Mouse (Mus musculus): ENCODE measurements around the gene Golgb1. TPM values are rescaled to one million over a fixed set of nuclear protein-coding genes. Genes with fewer than 3 reads are reported as not detected.

Gene Golgb1
- polyA plus RNA-seq, 1 experiment from 2014 or later, result 72.0 TPM

DNA sequence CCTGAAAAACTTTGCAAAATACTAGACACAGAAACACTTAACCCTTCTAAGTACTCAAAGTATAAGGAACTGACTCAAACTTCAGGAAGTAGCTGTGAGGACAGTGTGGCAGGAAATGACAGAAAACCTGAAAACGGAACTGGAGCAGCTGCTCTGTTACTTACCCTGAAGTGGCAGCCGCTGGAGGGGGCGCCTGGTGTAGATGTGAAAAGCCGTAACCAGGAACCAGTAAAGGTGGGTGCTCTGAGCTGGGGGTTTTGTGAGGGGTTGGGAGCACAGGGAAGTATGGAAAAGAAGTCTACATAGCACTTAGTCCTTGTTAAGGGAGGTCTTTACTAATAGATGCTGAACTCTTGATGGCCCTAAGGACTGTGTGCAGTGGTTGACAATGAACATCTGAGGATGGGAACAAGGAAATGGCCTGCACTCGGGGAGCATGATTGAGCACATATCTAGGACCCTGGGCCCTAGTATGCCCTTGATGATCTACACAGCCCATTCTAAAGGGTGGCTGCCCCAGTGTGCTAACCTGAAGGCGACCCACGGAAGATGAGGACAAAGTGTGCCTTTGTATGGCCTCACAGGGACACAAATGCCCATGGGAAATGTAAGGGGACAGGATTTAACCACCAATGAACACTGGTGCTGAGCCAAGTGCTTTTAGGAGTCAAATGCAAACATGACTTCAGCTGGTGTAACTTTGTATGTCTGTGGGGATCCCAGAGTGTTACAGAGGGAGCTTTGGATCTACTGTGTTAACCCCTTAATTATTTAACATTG is 60.1 kb downstream of the Golgb1 start, which contains the start of gene Hcls1:
Hcls1 (plus strand) TSS at position 143 of the 780 bp plus-strand sequence.
- WGBS, result 88% methylated on average over 7 of the region's 7 CpGs
- H3K36me3 ChIP-seq, result peaks cover 33% of the 10 kb centered on the region
- no peak for DNase-seq (ENCODE audit: low spot score)
- H3K4me1 ChIP-seq, result peaks cover 18% of the 10 kb centered on the region; the same call in 1 of the 2 replicates
- no peaks in the 10 kb centered on the region for H3K9me3 ChIP-seq (replicated peaks)
- no peak within 1 kb of the TSS for H3K27ac ChIP-seq
- H3K27me3 ChIP-seq (ENCODE audit: low read depth, poor library complexity, severe bottlenecking), result no peaks in the 10 kb centered on the region
- no peak within 1 kb of the TSS for H3K4me3 ChIP-seq

GRCm38 (mm10) chr16:36935814-36936213 is 60.9 kb downstream of the Golgb1 start:
- Histone ChIP-seq H3K4me1 (peaks cover 13% of the 10 kb centered on the region; the same call in 1 of the 2 replicates), H3K27me3 (ENCODE audit: low read depth, poor library complexity, severe bottlenecking) (no peaks in the 10 kb centered on the region), H3K27ac (no peak overlapping the region), H3K36me3 (peaks cover 26% of the 10 kb centered on the region), H3K9me3 (replicated peaks) (no peaks in the 10 kb centered on the region), H3K4me3 (no peak overlapping the region)
- WGBS, result 76% methylated on average over 3 of the region's 3 CpGs
- no peak for DNase-seq (ENCODE audit: low spot score)

DNA sequence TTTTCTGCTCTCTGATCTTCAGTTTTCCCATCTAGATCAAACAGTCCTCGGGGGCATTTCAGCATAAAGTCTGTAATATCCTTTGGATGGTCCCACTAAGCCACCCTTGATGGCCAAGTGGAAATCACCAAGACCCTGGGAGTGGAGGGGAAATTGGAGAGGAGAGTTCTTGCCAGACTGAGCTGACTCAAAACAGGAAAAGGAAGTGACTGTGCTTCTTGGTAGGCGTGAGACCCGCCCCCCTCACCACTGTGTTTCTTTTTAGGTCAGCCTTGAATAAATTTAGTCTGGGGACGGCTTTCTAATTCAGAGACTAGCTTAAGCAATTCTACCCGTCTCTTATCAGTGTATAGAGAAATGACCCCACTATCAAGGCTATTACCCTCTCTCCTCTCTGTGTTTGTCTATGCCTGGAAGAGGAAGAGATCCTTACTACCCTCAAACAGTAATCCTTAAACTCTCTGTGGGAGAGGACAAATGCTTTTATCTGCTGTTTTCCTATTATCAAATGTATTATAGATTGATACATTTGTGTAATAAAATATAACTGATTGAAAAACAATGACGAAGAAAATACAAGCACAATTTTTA is 66.3 kb downstream of the Golgb1 start:
- WGBS, result 84% methylated on average over 6 of the region's 6 CpGs
- H3K4me3 ChIP-seq, result no peak overlapping the region
- H3K27ac ChIP-seq, result no peak overlapping the region
- no peaks in the 10 kb centered on the region for H3K27me3 ChIP-seq (ENCODE audit: low read depth, poor library complexity, severe bottlenecking)
- no peaks in the 10 kb centered on the region for H3K36me3 ChIP-seq
- H3K9me3 ChIP-seq (replicated peaks), result no peaks in the 10 kb centered on the region
- DNase-seq (ENCODE audit: low spot score), result no peak
- H3K4me1 ChIP-seq, result no peaks in the 10 kb centered on the region

- DNase-seq (ENCODE audit: low spot score), result no peak
- 95% methylated on average over 4 of the region's 4 CpGs for WGBS
These were observed 67.0 kb downstream of the Golgb1 start for GRCm38 (mm10) chr16:36941895-36942294.

GRCm38 (mm10) chr16:36943591-36943990 is 68.7 kb downstream of the Golgb1 start:
- no peaks in the 10 kb centered on the region for H3K9me3 ChIP-seq (replicated peaks)
- H3K27me3 ChIP-seq (ENCODE audit: low read depth, poor library complexity, severe bottlenecking), result no peaks in the 10 kb centered on the region
- no peak overlapping the region for H3K4me3 ChIP-seq
- H3K36me3 ChIP-seq, result no peaks in the 10 kb centered on the region
- no peak for DNase-seq (ENCODE audit: low spot score)
- H3K27ac ChIP-seq, result no peak overlapping the region
- no peaks in the 10 kb centered on the region for H3K4me1 ChIP-seq
- 94% methylated on average over 3 of the region's 3 CpGs for WGBS

More at GRCm38 (mm10) chr16:36941895-36942294, 67.0 kb downstream of the Golgb1 start:
- Histone ChIP-seq H3K27ac (no peak overlapping the region), H3K36me3 (no peaks in the 10 kb centered on the region), H3K27me3 (ENCODE audit: low read depth, poor library complexity, severe bottlenecking) (no peaks in the 10 kb centered on the region), H3K9me3 (replicated peaks) (no peaks in the 10 kb centered on the region), H3K4me3 (no peak overlapping the region), H3K4me1 (no peaks in the 10 kb centered on the region)

DNA sequence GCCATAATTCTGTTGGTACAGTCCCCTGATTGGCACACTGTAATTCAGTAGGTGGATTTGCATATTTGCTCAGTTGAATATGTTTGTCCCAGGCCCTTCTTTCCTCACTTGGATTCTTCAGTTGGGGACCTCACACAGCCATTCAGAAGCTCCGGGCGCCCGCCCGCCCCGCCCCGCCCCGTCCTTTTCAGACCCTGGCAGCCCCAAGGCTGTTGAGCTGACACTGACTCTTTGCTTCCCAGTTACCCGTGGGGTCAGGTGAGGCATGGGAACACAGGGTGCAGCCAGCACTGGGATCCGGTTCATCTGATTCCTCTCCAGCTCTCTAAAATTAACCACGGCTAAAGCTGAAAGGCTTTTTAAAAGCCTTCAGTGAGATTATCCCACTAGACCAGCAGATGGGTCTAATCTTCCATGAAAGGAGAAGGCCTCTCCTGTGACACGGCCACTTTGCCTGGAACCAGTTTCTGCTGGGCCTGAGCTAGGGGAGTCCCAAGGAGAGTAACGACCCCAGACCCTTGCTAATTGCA is 70.0 kb downstream of the Golgb1 start:
- 58% methylated on average over 12 of the region's 12 CpGs for WGBS
- H3K4me1 ChIP-seq, result peaks cover 6% of the 10 kb centered on the region; the same call in 1 of the 2 replicates
- DNase-seq (ENCODE audit: low spot score), result no peak
- no peaks in the 10 kb centered on the region for H3K9me3 ChIP-seq (replicated peaks)
- no peaks in the 10 kb centered on the region for H3K36me3 ChIP-seq
- no peak overlapping the region for H3K4me3 ChIP-seq
- no peaks in the 10 kb centered on the region for H3K27me3 ChIP-seq (ENCODE audit: low read depth, poor library complexity, severe bottlenecking)
- no peak overlapping the region for H3K27ac ChIP-seq

- H3K27ac ChIP-seq, result no peak overlapping the region
- H3K9me3 ChIP-seq (replicated peaks), result no peaks in the 10 kb centered on the region
- H3K4me1 ChIP-seq, result peaks cover 9% of the 10 kb centered on the region; the same call in 1 of the 2 replicates
- no peak for DNase-seq (ENCODE audit: low spot score)
- WGBS, result 81% methylated on average over 8 of the region's 8 CpGs
- H3K36me3 ChIP-seq, result no peaks in the 10 kb centered on the region
- no peak overlapping the region for H3K4me3 ChIP-seq
- no peaks in the 10 kb centered on the region for H3K27me3 ChIP-seq (ENCODE audit: low read depth, poor library complexity, severe bottlenecking)
These were observed 71.7 kb downstream of the Golgb1 start for GRCm38 (mm10) chr16:36946459-36947159.

DNA sequence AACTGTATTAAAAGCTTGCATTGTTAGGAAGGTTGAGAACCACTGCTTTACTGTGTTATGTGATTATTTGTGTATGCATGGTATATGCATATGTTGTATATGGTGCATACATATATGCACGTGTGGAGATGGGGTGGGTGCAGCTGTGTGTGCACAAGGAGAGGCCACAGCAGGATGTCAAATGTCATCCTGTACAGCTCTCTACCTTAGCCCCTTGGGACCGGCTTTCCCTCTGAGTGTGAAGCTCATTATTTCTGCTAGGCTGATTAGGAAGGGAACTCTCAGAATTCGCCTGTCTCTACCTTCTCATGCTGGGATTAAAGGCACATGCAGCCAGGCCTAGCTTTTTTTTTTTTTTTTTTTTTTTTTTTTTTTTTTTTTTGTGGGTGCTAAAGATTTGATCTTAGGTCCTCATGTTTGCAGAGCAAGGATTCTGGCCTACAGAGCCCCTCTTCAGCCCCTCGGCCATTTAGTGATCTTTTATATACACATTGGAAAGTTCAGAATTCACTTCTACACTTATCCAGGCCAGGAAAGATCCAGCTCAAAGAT is 72.8 kb downstream of the Golgb1 start:
- H3K9me3 ChIP-seq (replicated peaks), result no peaks in the 10 kb centered on the region
- no peak for DNase-seq (ENCODE audit: low spot score)
- 79% methylated on average over 4 of the region's 4 CpGs for WGBS
- no peaks in the 10 kb centered on the region for H3K36me3 ChIP-seq
- H3K4me1 ChIP-seq, result peaks cover 9% of the 10 kb centered on the region; the same call in 1 of the 2 replicates
- H3K4me3 ChIP-seq, result no peak overlapping the region
- no peak overlapping the region for H3K27ac ChIP-seq
- no peaks in the 10 kb centered on the region for H3K27me3 ChIP-seq (ENCODE audit: low read depth, poor library complexity, severe bottlenecking)

DNA sequence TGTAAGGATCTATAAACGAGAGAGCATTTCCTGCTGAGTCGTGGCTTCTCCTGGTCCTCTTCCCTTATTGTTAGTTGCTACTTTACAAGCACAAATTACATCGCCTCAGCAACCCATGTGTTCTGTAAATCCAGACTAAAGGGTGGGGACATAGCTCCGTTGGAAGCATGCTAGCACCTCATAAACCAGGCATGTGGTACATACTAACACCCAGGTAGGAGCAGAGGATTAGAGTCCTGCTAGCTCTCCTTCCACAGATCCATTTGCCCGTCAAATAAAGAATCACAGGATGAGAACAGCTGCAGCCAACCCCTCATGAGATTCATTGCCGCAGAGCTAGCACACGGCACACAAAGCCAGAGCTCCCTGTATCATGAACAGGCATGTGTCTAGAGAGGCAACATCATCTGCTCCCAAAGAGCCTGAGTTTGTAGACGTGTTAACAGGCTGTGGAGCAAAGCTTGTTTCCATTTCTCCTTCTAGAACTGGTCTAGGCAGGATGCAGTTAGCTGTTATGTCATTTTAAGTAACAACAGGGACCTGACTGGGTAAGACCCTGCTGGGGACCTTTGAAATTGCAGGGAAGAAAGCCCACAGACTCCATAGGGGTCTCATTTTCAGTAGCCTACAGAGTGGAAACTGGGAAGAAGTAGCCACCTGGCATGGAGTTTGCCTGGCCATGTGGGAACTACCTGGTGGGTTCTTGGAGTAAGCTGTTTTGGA is 74.8 kb downstream of the Golgb1 start:
- Histone ChIP-seq H3K4me1 (peaks cover 9% of the 10 kb centered on the region; the same call in 1 of the 2 replicates), H3K27ac (no peak overlapping the region), H3K4me3 (no peak overlapping the region), H3K27me3 (ENCODE audit: low read depth, poor library complexity, severe bottlenecking) (no peaks in the 10 kb centered on the region), H3K36me3 (no peaks in the 10 kb centered on the region), H3K9me3 (replicated peaks) (no peaks in the 10 kb centered on the region)
- DNase-seq (ENCODE audit: low spot score), result no peak
- 54% methylated on average over 8 of the region's 8 CpGs for WGBS

- Histone ChIP-seq H3K4me3 (no peak overlapping the region), H3K36me3 (no peaks in the 10 kb centered on the region), H3K4me1 (peaks cover 9% of the 10 kb centered on the region; the same call in 1 of the 2 replicates), H3K9me3 (replicated peaks) (no peaks in the 10 kb centered on the region), H3K27ac (no peak overlapping the region), H3K27me3 (ENCODE audit: low read depth, poor library complexity, severe bottlenecking) (no peaks in the 10 kb centered on the region)
- 71% methylated on average over 4 of the region's 4 CpGs for WGBS
- DNase-seq (ENCODE audit: low spot score), result no peak
These were observed 76.1 kb downstream of the Golgb1 start for GRCm38 (mm10) chr16:36951029-36951428.

GRCm38 (mm10) chr16:36955106-36955505 is 80.2 kb downstream of the Golgb1 start:
- Histone ChIP-seq H3K4me1 (peaks cover 2% of the 10 kb centered on the region; the same call in 1 of the 2 replicates), H3K9me3 (replicated peaks) (no peaks in the 10 kb centered on the region), H3K36me3 (no peaks in the 10 kb centered on the region), H3K27ac (no peak overlapping the region), H3K4me3 (no peak overlapping the region), H3K27me3 (ENCODE audit: low read depth, poor library complexity, severe bottlenecking) (no peaks in the 10 kb centered on the region)
- WGBS, result 77% methylated on average over 11 of the region's 11 CpGs
- DNase-seq (ENCODE audit: low spot score), result no peak

GRCm38 (mm10) chr16:36963415-36963814 is 88.5 kb downstream of the Golgb1 start:
- no peak for DNase-seq (ENCODE audit: low spot score)
- Histone ChIP-seq H3K4me3 (no peak overlapping the region), H3K27me3 (ENCODE audit: low read depth, poor library complexity, severe bottlenecking) (no peaks in the 10 kb centered on the region), H3K27ac (no peak overlapping the region), H3K36me3 (no peaks in the 10 kb centered on the region), H3K9me3 (replicated peaks) (no peaks in the 10 kb centered on the region), H3K4me1 (0 out of 2 replicates have a peak, but pooled peaks cover 3% of the 10 kb centered on the region)
- 84% methylated on average over 4 of the region's 4 CpGs for WGBS

All from limb, embryonic 10.5 days (tissue).